Mouse (Mus musculus) stomach, embryonic 16.5 days (tissue): ENCODE data around the gene 1700123O20Rik. TPM values are rescaled to one million over a fixed set of nuclear protein-coding genes. Genes with fewer than 3 reads are reported as not detected.

Source experiments
- ATAC-seq: fragments of 200-750 bp; cut with Nextera tagmentation; 2 replicates; pipeline ENCODE4 v1.8.0; 2017; ENCODE audit warnings: moderate number of reproducible peaks, moderate TSS enrichment; ENCODE audit not compliant: insufficient read depth, low FRiP score
- H3K27ac ChIP-seq: fragments of 300-500 bp; sonication (generic); 2 replicates; pipeline ENCODE4 v1.5.1; 2014; ENCODE audit warnings: low read length
- H3K27me3 ChIP-seq: fragments of 300-500 bp; sonication (generic); 2 replicates; pipeline ENCODE4 v1.6.1; 2014; ENCODE audit warnings: low read length, control low read depth, mixed read lengths; ENCODE audit not compliant: control insufficient read depth, insufficient read depth
- H3K36me3 ChIP-seq: fragments of 300-500 bp; sonication (generic); 2 replicates; pipeline ENCODE4 v1.6.1; 2014; ENCODE audit warnings: low read length; ENCODE audit not compliant: control insufficient read depth, insufficient read depth
- H3K4me1 ChIP-seq: fragments of 300-500 bp; sonication (generic); 2 replicates; pipeline ENCODE4 v1.6.1; 2014; ENCODE audit warnings: low read length, control low read depth, mixed read lengths; ENCODE audit not compliant: control insufficient read depth, insufficient read depth
- H3K4me2 ChIP-seq: fragments of 300-500 bp; sonication (generic); 2 replicates; pipeline ENCODE4 v1.6.1; 2014; ENCODE audit warnings: low read depth, low read length, mixed read lengths
- H3K4me3 ChIP-seq: fragments of 300-500 bp; sonication (generic); replicated peaks from 2 replicates; pipeline ENCODE4 v1.5.1; 2014; ENCODE audit warnings: mild to moderate bottlenecking, low read length
- H3K9ac ChIP-seq: fragments of 300-500 bp; sonication (generic); 2 replicates; pipeline ENCODE4 v1.6.1; 2014; ENCODE audit warnings: low read length
- H3K9me3 ChIP-seq: fragments of 300-500 bp; sonication (generic); replicated peaks from 2 replicates; pipeline ENCODE4 v1.6.1; 2016; ENCODE audit warnings: low read length, control low read depth; ENCODE audit not compliant: control insufficient read depth
- WGBS: fragments of 180-500 bp; shearing (Covaris S2); extraction: QIAGEN DNeasy Blood & Tissue Kit; methylation state at CpG from one replicate; pipeline ENCODE4 v1.1.7; 2014; 5-methylcytosine and 5-hydroxymethylcytosine counted together
- polyA plus RNA-seq: library from polyadenylated mRNA; unstranded; fragments of >200 nt; fragmentation: Nextera tagmentation; extraction: Ambion mirVana; gene quantifications from 2 replicates; pipeline ENCODE4 v1.2.1, GENCODE M21; 2015

1700123O20Rik gene
- polyA plus RNA-seq, 1 experiment from 2014 or later = 68.3 TPM

DNA sequence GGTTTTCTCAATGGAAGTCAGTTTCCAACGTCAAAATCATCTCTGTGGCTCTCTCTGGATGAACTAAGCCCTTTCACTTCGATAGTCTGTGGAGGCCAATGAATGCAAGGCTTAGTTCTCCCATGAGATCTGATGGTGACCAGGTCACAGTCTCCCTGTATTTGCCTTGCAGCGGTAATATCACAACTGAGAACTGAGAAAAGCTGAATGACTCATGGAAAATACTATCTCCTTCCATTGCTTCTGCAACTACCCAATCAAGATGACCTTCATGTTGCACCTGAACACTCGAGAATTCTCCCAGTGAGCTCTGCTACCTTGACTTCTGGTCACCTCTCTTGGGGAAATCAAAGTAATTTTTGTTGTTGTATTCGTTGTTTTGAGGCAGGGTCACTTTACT lies 41.5 kb downstream of the 1700123O20Rik start:
- H3K4me3 ChIP-seq = no peak overlapping the region
- H3K9me3 ChIP-seq = no peaks in the 10 kb centered on the region
- H3K36me3 ChIP-seq = no peaks in the 10 kb centered on the region
- H3K4me2 ChIP-seq = no peak overlapping the region
- no peaks in the 10 kb centered on the region for H3K4me1 ChIP-seq
- no peak overlapping the region for H3K9ac ChIP-seq
- H3K27me3 ChIP-seq = no peaks in the 10 kb centered on the region
- ATAC-seq = no peak
- no peak overlapping the region for H3K27ac ChIP-seq
- 68% methylated on average over 5 of the region's 5 CpGs for WGBS

DNA sequence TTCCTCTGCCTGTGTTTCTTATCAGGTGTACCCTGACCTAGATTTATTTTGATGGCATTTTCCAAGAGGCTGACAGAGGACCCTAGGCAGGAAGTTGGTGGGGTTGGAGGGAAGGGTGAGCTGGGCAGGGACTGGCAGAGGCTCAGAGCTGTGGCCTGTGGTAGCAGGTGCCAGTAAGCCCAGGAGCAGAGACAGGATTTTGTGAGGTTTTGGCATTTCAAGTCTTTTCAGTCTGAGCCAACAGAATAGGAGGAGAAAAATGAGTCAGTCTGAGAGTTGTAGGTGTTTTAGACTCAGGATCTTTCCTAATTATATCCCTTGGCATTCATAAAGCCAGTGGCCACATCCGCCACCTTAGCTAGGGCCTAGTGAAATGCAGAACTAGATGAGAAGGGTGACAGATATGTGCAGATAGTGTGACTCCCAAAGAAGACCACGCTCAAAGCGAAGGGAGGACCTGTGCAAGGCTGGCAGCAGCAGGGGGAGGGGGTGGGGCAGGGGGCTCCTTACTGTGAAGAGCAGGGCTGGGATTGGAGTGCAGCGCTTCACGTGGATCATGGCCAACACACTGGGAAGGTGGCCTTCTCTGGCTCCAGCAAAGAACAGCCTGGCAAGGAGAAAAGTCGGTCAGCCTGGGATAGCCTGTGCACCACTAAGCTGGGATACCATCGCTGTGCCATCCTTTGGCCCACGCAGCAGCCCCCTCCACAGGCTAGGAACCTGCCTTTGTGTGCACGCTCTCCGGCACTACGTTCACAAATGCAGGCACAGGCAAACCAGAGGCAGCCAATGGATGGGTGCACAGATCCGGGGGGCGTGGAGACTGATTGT lies 43.0 kb downstream of the 1700123O20Rik start:
- ATAC-seq = no peak
- no peaks in the 10 kb centered on the region for H3K9me3 ChIP-seq
- H3K4me1 ChIP-seq = no peaks in the 10 kb centered on the region
- H3K9ac ChIP-seq = no peak overlapping the region
- no peak overlapping the region for H3K4me3 ChIP-seq
- no peak overlapping the region for H3K27ac ChIP-seq
- WGBS = 72% methylated on average over 13 of the region's 13 CpGs
- no peak overlapping the region for H3K4me2 ChIP-seq
- H3K27me3 ChIP-seq = no peaks in the 10 kb centered on the region
- H3K36me3 ChIP-seq = no peaks in the 10 kb centered on the region

DNA sequence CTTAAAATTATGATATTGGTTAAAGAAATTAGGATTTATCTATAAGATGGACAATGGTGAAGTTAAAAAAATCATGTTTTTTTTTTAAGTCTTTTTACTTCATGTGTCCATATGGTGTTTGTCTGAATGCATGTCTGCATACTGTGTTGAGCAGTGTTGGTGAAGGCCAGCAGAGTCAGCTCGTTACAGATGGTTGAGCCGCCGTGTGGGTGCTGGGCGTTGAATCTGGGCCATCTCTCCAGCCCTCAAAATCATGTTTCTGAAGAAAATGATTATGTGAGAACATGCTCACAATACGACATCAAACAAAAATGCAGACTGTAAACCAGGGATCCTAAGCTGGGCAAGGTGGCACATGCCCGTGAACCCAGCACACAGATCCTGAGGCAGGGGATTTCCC lies 44.3 kb downstream of the 1700123O20Rik start:
- Histone ChIP-seq H3K36me3 (no peaks in the 10 kb centered on the region), H3K9ac (no peak overlapping the region), H3K4me2 (no peak overlapping the region), H3K4me1 (no peaks in the 10 kb centered on the region), H3K27ac (no peak overlapping the region), H3K4me3 (no peak overlapping the region), H3K27me3 (no peaks in the 10 kb centered on the region), H3K9me3 (no peaks in the 10 kb centered on the region)
- 82% methylated on average over 6 of the region's 6 CpGs for WGBS
- no peak for ATAC-seq

DNA sequence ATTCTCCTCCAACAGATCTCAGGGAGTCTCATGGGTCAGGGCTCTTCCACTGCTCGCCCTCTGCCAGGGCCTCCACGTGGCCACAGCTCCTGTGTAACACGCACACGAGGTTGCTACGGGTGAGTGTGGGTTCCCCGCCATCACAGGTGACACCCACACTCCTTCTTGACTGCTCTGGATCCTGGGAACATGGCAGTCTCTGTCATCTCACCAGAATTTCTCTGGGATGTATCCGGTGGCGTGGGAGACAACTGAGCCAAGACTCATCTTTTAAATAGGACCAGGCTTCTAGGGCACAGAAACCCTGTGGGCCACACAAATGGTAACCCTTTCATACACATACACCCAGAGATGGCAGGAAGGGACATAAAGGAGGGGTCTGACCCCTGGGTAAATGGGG lies 46.2 kb downstream of the 1700123O20Rik start:
- no peak overlapping the region for H3K9ac ChIP-seq
- no peak overlapping the region for H3K4me2 ChIP-seq
- H3K9me3 ChIP-seq = no peaks in the 10 kb centered on the region
- H3K27me3 ChIP-seq = no peaks in the 10 kb centered on the region
- ATAC-seq = no peak
- H3K4me1 ChIP-seq = 0 out of 2 replicates have a peak, but pooled peaks cover 2% of the 10 kb centered on the region
- no peak overlapping the region for H3K27ac ChIP-seq
- H3K4me3 ChIP-seq = no peak overlapping the region
- 82% methylated on average over 8 of the region's 8 CpGs for WGBS
- H3K36me3 ChIP-seq = no peaks in the 10 kb centered on the region

DNA sequence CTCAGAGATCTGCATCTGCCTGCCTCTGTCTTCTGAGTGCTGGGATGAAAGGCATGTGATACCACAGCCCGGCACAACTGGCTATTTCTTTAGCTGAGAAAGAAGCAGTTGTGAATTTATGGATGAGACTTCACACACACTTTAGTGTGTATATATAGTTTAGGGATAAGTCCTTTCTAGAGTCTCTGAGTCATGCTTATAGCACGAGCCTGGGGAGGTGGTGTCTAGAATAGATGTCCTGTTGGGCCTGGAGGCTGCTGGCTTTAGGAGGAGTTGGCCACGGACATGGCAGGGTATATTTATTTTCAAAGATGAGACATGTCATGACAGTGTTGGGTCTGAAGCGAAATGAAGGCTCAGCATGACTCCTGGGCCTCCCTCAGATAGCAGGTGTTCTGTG lies 48.0 kb downstream of the 1700123O20Rik start:
- Histone ChIP-seq H3K9me3 (no peaks in the 10 kb centered on the region), H3K36me3 (no peaks in the 10 kb centered on the region), H3K27me3 (no peaks in the 10 kb centered on the region), H3K4me2 (no peak overlapping the region), H3K4me3 (no peak overlapping the region), H3K27ac (no peak overlapping the region), H3K4me1 (0 out of 2 replicates have a peak, but pooled peaks cover 2% of the 10 kb centered on the region), H3K9ac (no peak overlapping the region)
- ATAC-seq = no peak
- WGBS = 69% methylated on average over 4 of the region's 4 CpGs

- no peak for ATAC-seq
- H3K27ac ChIP-seq = no peak overlapping the region
- no peak overlapping the region for H3K4me2 ChIP-seq
- no peaks in the 10 kb centered on the region for H3K36me3 ChIP-seq
- no peaks in the 10 kb centered on the region for H3K27me3 ChIP-seq
- no peak overlapping the region for H3K9ac ChIP-seq
- WGBS = 68% methylated on average over 4 of the region's 4 CpGs
- H3K4me3 ChIP-seq = no peak overlapping the region
- 0 out of 2 replicates have a peak, but pooled peaks cover 2% of the 10 kb centered on the region for H3K4me1 ChIP-seq
- H3K9me3 ChIP-seq = no peaks in the 10 kb centered on the region
Observed at GRCm38 (mm10) chr14:54735221-54735620, 49.2 kb downstream of the 1700123O20Rik start.

DNA sequence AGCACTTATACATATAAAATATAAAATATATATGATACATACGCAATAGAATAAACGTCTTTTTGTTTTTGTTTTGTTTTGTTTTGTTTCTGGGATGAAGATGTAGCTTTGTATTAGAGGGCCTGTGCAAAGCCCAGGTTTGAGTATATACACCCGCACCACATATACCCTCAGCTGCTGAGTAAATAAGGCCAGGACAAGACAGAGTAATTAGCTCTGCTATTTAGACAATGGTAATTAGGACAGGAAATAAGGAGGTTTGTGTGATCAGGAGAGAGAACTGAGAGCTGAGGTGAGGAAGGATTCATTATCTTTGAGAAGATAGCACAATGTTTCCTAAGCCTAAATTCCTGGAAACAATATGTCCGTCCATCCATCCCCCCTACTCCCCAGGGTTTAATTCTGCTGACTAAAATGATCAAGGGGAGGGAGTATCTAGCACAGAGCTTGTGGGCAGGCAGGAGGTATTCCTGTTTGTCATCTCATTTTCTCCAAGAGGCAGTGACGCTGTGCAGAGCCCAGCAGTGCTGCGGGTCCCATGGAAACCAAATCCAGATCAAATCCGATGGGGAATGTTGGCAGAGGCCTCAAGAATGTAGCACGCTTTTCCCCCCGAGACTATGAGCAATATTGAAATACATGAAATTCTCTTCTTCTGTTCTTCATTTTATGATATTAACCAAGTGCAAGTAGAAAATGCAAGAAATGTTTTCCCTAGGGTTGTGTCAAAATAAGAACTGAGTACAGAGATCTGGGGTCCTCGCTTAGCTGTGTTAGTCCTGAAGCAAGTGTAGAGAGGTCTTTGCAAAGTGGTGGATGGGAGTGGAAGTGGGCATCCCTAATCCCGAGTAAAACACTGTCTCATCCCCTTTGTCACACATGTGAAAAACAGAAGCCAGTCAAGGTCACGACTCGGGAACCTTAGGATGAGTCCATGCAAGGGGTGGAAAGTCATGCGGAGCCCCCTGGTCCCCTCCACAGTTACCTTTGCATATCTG lies 50.8 kb downstream of the 1700123O20Rik start:
- Histone ChIP-seq H3K4me1 (0 out of 2 replicates have a peak, but pooled peaks cover 2% of the 10 kb centered on the region), H3K4me3 (no peak overlapping the region), H3K27me3 (no peaks in the 10 kb centered on the region), H3K36me3 (no peaks in the 10 kb centered on the region), H3K9me3 (no peaks in the 10 kb centered on the region), H3K9ac (no peak overlapping the region), H3K27ac (no peak overlapping the region), H3K4me2 (no peak overlapping the region)
- ATAC-seq = peak; percentile 74; the same call in 1 of the 2 replicates
- 61% methylated on average over 14 of the region's 14 CpGs for WGBS

DNA sequence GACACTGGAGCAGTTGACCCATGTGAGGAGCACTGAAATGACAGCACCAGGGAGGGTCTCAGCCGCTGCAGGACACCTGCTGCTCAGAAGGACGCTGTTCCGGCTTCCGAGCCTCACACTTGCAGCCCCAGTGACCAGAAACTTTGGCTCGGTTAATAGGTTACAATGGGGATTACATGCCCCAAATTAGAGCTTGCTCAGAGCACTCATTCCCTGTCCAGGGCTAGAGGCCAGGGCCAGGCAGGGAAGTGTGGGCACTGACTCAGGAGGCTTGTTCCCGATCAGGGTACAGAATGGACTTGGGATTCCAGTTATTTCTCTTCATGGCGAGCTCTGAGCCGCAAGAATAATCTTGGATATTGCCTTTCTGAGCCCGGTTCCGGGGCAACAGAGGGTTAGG lies 51.6 kb downstream of the 1700123O20Rik start:
- Histone ChIP-seq H3K4me3 (no peak overlapping the region), H3K27me3 (no peaks in the 10 kb centered on the region), H3K4me2 (no peak overlapping the region), H3K36me3 (no peaks in the 10 kb centered on the region), H3K9me3 (no peaks in the 10 kb centered on the region), H3K4me1 (0 out of 2 replicates have a peak, but pooled peaks cover 2% of the 10 kb centered on the region), H3K27ac (no peak overlapping the region), H3K9ac (no peak overlapping the region)
- WGBS = 80% methylated on average over 10 of the region's 10 CpGs
- ATAC-seq = no peak
